Mouse (Mus musculus): ENCODE measurements around the gene Nup188.
A peak's percentile ranks its signal among the peaks of the same experiment; 100 is the strongest.

Gene Nup188

DNA sequence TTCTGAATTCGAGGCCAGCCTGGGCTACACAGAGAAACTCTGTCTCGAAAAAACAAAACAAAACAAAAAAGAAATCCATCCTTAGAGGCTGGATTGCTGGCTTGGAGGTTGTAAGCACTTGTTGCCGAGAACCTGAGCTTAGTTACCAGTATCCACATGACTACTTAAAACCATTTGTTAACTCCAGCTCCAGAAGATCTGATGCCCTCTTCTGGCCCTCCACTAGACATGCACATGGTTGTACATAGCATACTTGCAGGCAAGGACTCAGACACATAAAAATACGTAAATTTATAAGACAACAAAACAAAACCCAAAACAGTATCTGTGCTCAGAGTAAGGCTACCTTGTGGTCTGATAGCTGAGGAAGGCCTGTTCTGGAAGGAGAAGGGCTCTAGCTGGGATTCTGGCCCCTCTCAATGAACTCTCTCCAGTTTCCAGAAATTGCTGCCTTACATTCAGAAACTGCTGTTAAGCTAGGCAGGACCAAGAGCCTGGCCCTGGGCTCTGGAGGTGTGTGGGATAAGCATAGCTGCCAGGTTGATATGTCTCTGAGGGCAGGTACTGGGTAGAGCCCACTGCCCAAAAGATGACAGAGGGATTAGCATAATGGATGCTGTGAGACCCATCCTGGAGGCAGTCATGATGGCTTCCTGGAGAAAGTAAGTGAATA is 25.0 kb upstream of the Nup188 start:
- Histone ChIP-seq H3K36me3 (ENCODE audit: insufficient read depth, low read length) (peaks cover 83% of the 10 kb centered on the region), H3K4me3 (replicated peaks; ENCODE audit: low read length) (no peak overlapping the region), H3K9me3 (ENCODE audit: low read length) (no peaks in the 10 kb centered on the region), H3K27me3 (ENCODE audit: insufficient read depth, low read length) (no peaks in the 10 kb centered on the region), H3K4me1 (replicated peaks; ENCODE audit: low read depth, low read length) (peaks cover 97% of the 10 kb centered on the region)
- TF ChIP-seq POU5F1 (IDR thresholded peaks at IDR 0.05; ENCODE audit: borderline replicate concordance, low read length), result no peak
- peak; percentile 13; the same call in 1 of the 2 replicates for TF ChIP-seq CTCF (conservative IDR thresholded peaks at IDR 0.05; ENCODE audit: low read length)

DNA sequence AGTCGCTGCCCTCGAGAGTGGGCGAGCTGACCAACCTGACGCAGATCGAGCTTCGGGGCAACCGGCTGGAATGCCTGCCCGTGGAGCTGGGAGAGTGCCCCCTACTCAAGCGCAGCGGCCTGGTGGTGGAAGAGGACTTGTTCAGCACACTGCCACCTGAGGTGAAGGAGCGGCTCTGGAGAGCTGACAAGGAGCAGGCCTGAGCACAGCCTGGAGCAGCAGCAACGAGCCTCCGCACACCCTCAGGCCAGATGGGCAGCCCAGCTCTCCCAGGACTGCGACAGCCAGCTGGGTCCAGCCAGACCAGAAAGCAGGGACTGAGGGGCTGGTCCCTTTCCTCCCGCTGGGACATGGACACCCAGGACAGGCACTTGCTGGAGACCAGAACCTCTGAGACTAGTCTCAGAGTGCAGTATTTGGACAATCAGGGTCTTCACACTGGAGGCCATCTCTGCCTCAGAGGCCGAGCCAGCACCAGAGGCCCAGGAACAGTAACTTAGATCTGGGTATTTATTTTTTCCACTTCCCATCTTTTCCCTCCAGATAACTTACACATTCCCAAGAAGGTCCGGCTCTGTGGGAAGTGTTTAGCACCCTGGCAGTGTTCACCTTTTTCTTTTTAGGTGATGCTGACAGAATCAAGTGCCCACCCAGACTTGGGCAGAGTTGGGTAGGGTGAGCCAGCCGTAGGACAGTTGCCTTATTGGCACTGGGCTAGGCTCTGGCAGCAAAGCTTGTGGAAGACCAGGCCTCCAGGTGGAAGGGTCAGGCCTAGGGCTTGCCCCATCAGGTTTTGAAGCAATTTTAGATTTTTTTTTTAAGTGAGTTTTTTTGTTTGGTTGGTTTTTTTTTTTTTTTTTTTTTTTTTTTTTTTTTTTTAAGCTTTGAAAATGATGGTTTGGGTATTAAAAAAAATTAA is 24.0 kb upstream of the Nup188 start:
- peaks cover 73% of the 10 kb centered on the region for H3K36me3 ChIP-seq (ENCODE audit: insufficient read depth, low read length)
- H3K9me3 ChIP-seq (ENCODE audit: low read length), result no peaks in the 10 kb centered on the region
- no peak for TF ChIP-seq NANOG (IDR thresholded peaks at IDR 0.05; ENCODE audit: borderline replicate concordance, low read length)
- no peak for TF ChIP-seq POU5F1 (IDR thresholded peaks at IDR 0.05; ENCODE audit: borderline replicate concordance, low read length)
- no peak for TF ChIP-seq CTCF (conservative IDR thresholded peaks at IDR 0.05; ENCODE audit: low read length)
- H3K4me1 ChIP-seq (replicated peaks; ENCODE audit: low read depth, low read length), result peaks cover 97% of the 10 kb centered on the region
- H3K4me3 ChIP-seq (replicated peaks; ENCODE audit: low read length), result peak overlapping the region; percentile 60
- no peaks in the 10 kb centered on the region for H3K27me3 ChIP-seq (ENCODE audit: insufficient read depth, low read length)

DNA sequence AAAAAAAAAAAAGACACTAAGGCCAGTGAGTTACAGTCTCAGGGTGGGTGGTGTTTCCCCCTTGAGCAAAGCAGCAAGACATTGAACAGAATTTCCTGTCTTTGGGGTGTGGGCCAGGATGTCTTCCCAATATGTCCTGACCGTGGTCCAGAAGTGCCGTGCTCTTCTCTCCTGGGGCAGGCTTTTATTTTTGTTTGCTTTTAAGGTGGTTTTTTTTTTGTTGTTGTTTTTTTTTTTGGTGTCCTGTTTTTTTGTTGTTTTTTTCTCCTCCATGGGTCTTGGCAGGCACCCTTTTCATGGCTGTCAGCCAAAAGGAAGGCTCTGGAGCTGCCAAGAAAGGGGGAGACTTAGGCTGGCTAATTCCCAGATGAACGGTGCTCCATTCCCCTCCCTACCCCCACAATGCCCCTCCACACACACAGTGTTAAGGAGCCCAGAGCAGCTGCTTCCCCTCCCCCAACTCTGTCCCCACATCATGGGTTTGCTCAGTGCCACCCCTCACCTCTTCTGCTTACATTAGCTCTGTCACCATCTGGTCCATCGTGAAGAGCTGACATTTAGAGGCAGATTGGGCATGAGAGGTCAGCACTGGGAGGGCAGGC is 23.3 kb upstream of the Nup188 start:
- TF ChIP-seq CTCF (conservative IDR thresholded peaks at IDR 0.05; ENCODE audit: low read length) (no peak), NANOG (IDR thresholded peaks at IDR 0.05; ENCODE audit: borderline replicate concordance, low read length) (no peak), POU5F1 (IDR thresholded peaks at IDR 0.05; ENCODE audit: borderline replicate concordance, low read length) (no peak)

GRCm38 (mm10) chr2:30263811-30264210 is 22.4 kb upstream of the Nup188 start:
- H3K36me3 ChIP-seq (ENCODE audit: insufficient read depth, low read length), result peaks cover 57% of the 10 kb centered on the region
- TF ChIP-seq NANOG (IDR thresholded peaks at IDR 0.05; ENCODE audit: borderline replicate concordance, low read length) (no peak), CTCF (conservative IDR thresholded peaks at IDR 0.05; ENCODE audit: low read length) (no peak)
- no peaks in the 10 kb centered on the region for H3K27me3 ChIP-seq (ENCODE audit: insufficient read depth, low read length)
- H3K4me3 ChIP-seq (replicated peaks; ENCODE audit: low read length), result no peak overlapping the region
- peaks cover 85% of the 10 kb centered on the region for H3K4me1 ChIP-seq (replicated peaks; ENCODE audit: low read depth, low read length)
- H3K9me3 ChIP-seq (ENCODE audit: low read length), result no peaks in the 10 kb centered on the region

More for the DNA sequence above, 23.3 kb upstream of the Nup188 start:
- H3K36me3 ChIP-seq (ENCODE audit: insufficient read depth, low read length), result peaks cover 66% of the 10 kb centered on the region
- H3K27me3 ChIP-seq (ENCODE audit: insufficient read depth, low read length), result no peaks in the 10 kb centered on the region
- peaks cover 90% of the 10 kb centered on the region for H3K4me1 ChIP-seq (replicated peaks; ENCODE audit: low read depth, low read length)
- H3K9me3 ChIP-seq (ENCODE audit: low read length), result no peaks in the 10 kb centered on the region
- H3K4me3 ChIP-seq (replicated peaks; ENCODE audit: low read length), result no peak overlapping the region

- TF ChIP-seq POU5F1 (IDR thresholded peaks at IDR 0.05; ENCODE audit: borderline replicate concordance, low read length), result no peak
- no peak for TF ChIP-seq CTCF (conservative IDR thresholded peaks at IDR 0.05; ENCODE audit: low read length)
- TF ChIP-seq NANOG (IDR thresholded peaks at IDR 0.05; ENCODE audit: borderline replicate concordance, low read length), result no peak
- Histone ChIP-seq H3K27me3 (ENCODE audit: insufficient read depth, low read length) (no peaks in the 10 kb centered on the region), H3K9me3 (ENCODE audit: low read length) (no peaks in the 10 kb centered on the region), H3K36me3 (ENCODE audit: insufficient read depth, low read length) (peaks cover 46% of the 10 kb centered on the region), H3K4me1 (replicated peaks; ENCODE audit: low read depth, low read length) (peaks cover 83% of the 10 kb centered on the region), H3K4me3 (replicated peaks; ENCODE audit: low read length) (peak overlapping the region; percentile 30; the same call in 1 of the 2 replicates)
Observed at GRCm38 (mm10) chr2:30264671-30265519, 21.3 kb upstream of the Nup188 start.

- H3K4me3 ChIP-seq (replicated peaks; ENCODE audit: low read length), result peak within 1 kb of the TSS; percentile 30
- H3K9me3 ChIP-seq (ENCODE audit: low read length), result no peaks in the 10 kb centered on the region
- peaks cover 39% of the 10 kb centered on the region for H3K36me3 ChIP-seq (ENCODE audit: insufficient read depth, low read length)
- peaks cover 79% of the 10 kb centered on the region for H3K4me1 ChIP-seq (replicated peaks; ENCODE audit: low read depth, low read length)
- no peaks in the 10 kb centered on the region for H3K27me3 ChIP-seq (ENCODE audit: insufficient read depth, low read length)
- TF ChIP-seq CTCF (conservative IDR thresholded peaks at IDR 0.05; ENCODE audit: low read length) (no peak), POU5F1 (IDR thresholded peaks at IDR 0.05; ENCODE audit: borderline replicate concordance, low read length) (no peak), NANOG (IDR thresholded peaks at IDR 0.05; ENCODE audit: borderline replicate concordance, low read length) (no peak)
Observed at GRCm38 (mm10) chr2:30265767-30266253, 20.4 kb upstream of the Nup188 start, which contains the start of gene Phyhd1. TSS of gene Phyhd1 (plus strand) at chr2:30266203.

DNA sequence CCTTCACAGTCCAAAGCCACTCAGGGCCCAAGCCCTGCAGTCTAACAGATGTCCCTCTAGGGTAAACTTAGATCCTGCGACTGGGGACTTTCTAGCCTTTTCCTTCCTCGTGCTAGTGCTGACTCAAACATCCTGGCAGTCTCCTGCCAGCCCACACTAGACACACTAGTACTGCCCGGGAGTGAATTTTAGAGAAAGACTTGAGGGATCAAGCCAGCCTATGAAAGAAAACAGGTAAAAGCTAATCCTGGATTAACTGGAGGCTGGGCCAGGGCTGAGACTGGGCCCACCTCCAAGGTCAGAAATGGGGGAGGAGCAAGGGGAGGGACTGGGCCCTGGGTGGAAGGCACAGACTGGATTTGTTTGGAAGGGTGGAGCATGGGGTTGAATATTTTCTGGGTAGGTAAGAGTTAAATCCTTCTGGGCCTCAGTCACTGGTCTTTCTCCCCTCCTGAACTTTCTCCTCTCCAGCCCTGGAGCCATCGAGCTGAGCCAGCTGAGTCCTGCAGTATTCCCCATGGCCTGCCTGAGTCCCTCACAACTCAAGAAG is 19.7 kb upstream of the Nup188 start:
- H3K36me3 ChIP-seq (ENCODE audit: insufficient read depth, low read length), result peaks cover 35% of the 10 kb centered on the region
- H3K27me3 ChIP-seq (ENCODE audit: insufficient read depth, low read length), result no peaks in the 10 kb centered on the region
- H3K4me1 ChIP-seq (replicated peaks; ENCODE audit: low read depth, low read length), result peaks cover 75% of the 10 kb centered on the region
- peak overlapping the region; percentile 30; the same call in 1 of the 2 replicates for H3K4me3 ChIP-seq (replicated peaks; ENCODE audit: low read length)
- no peaks in the 10 kb centered on the region for H3K9me3 ChIP-seq (ENCODE audit: low read length)
- no peak for TF ChIP-seq CTCF (conservative IDR thresholded peaks at IDR 0.05; ENCODE audit: low read length)
- TF ChIP-seq NANOG (IDR thresholded peaks at IDR 0.05; ENCODE audit: borderline replicate concordance, low read length), result no peak
- no peak for TF ChIP-seq POU5F1 (IDR thresholded peaks at IDR 0.05; ENCODE audit: borderline replicate concordance, low read length)

Measured in E14TG2a.4 (cell line).